Mouse (Mus musculus) lung, embryonic 15.5 days (tissue): Measurements from ENCODE around the gene Mmd. TPM values are rescaled to one million over a fixed set of nuclear protein-coding genes. Genes with fewer than 3 reads are reported as not detected.

Experiments used
- ATAC-seq: fragments of 200-750 bp; cut with Nextera tagmentation; 2 replicates; pipeline ENCODE4 v1.8.0; 2017; ENCODE audit warnings: moderate number of reproducible peaks, borderline replicate concordance; ENCODE audit not compliant: low FRiP score, low TSS enrichment; ENCODE audit errors: extremely low read depth
- H3K27ac ChIP-seq: fragments of 300-500 bp; sonication (generic); 2 replicates; pipeline ENCODE4 v1.5.1; 2015; ENCODE audit warnings: moderate library complexity, mild to moderate bottlenecking, inconsistent platforms
- H3K27me3 ChIP-seq: fragments of 300-500 bp; sonication (generic); 2 replicates; pipeline ENCODE4 v1.6.1; 2015; ENCODE audit warnings: inconsistent platforms
- H3K36me3 ChIP-seq: fragments of 300-500 bp; sonication (generic); 2 replicates; pipeline ENCODE4 v1.6.1; 2015; ENCODE audit warnings: inconsistent platforms
- H3K4me1 ChIP-seq: fragments of 300-500 bp; sonication (generic); 2 replicates; pipeline ENCODE4 v1.6.1; 2015; ENCODE audit warnings: inconsistent platforms
- H3K4me2 ChIP-seq: fragments of 300-500 bp; sonication (generic); 2 replicates; pipeline ENCODE4 v1.6.1; 2015; ENCODE audit warnings: inconsistent platforms, mild to moderate bottlenecking, moderate library complexity
- H3K4me3 ChIP-seq: fragments of 300-500 bp; sonication (generic); 2 replicates; pipeline ENCODE4 v1.5.1; 2015; ENCODE audit warnings: mild to moderate bottlenecking, inconsistent platforms
- H3K9ac ChIP-seq: fragments of 300-500 bp; sonication (generic); 2 replicates; pipeline ENCODE4 v1.6.1; 2015; ENCODE audit warnings: inconsistent platforms
- H3K9me3 ChIP-seq: fragments of 300-500 bp; sonication (generic); 2 replicates; pipeline ENCODE4 v1.6.1; 2016; ENCODE audit warnings: inconsistent platforms
- WGBS: fragments of 180-500 bp; shearing (Covaris S2); methylation state at CpG from one replicate; pipeline ENCODE4 v1.1.7; 2015; 5-methylcytosine and 5-hydroxymethylcytosine counted together
- polyA plus RNA-seq: library from polyadenylated mRNA; unstranded; fragments of >200 nt; fragmentation: Nextera tagmentation; extraction: Ambion mirVana; gene quantifications from 2 replicates; pipeline ENCODE4 v1.2.1, GENCODE M21; 2015

The Mmd gene
- polyA plus RNA-seq, 1 experiment from 2014 or later, result 45.7 TPM

DNA sequence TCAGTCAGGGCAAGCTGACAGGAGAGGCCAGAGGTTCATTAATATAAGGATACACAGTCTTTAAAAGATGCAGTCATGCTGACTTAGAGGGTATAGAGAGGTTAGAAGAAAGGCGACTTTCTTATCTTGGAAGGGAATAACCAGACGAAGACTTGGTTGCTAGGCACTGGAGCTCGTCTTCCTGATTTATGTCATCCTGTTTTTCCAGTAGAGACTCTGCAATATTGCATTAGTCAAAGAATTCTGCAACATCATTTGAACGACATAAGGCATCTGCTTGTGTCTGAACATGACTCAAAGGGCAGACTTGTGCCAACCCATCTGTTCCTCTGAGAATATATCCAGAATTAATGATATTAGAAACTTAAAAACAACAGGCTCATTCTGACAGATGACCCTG lies 16.6 kb upstream of the Mmd start:
- 14% methylated on average over 4 of the region's 4 CpGs for WGBS
- no peaks in the 10 kb centered on the region for H3K9me3 ChIP-seq
- ATAC-seq, result no peak
- peaks cover 24% of the 10 kb centered on the region for H3K4me1 ChIP-seq
- no peak overlapping the region for H3K4me3 ChIP-seq
- H3K4me2 ChIP-seq, result no peak overlapping the region
- no peak overlapping the region for H3K9ac ChIP-seq
- no peaks in the 10 kb centered on the region for H3K36me3 ChIP-seq
- H3K27ac ChIP-seq, result no peak overlapping the region
- H3K27me3 ChIP-seq, result no peaks in the 10 kb centered on the region

- H3K4me1 ChIP-seq, result peaks cover 18% of the 10 kb centered on the region
- WGBS, result 65% methylated on average over 5 of the region's 5 CpGs
- H3K9ac ChIP-seq, result no peak overlapping the region
- no peak overlapping the region for H3K4me2 ChIP-seq
- H3K4me3 ChIP-seq, result no peak overlapping the region
- no peak overlapping the region for H3K27ac ChIP-seq
- ATAC-seq, result no peak
- H3K27me3 ChIP-seq, result no peaks in the 10 kb centered on the region
- H3K9me3 ChIP-seq, result no peaks in the 10 kb centered on the region
- H3K36me3 ChIP-seq, result no peaks in the 10 kb centered on the region
Observed at GRCm38 (mm10) chr11:90235221-90235620, 14.0 kb upstream of the Mmd start.

GRCm38 (mm10) chr11:90237616-90238015 lies 11.6 kb upstream of the Mmd start:
- Histone ChIP-seq H3K4me2 (no peak overlapping the region), H3K9me3 (no peaks in the 10 kb centered on the region), H3K36me3 (no peaks in the 10 kb centered on the region), H3K9ac (no peak overlapping the region), H3K27ac (no peak overlapping the region), H3K27me3 (no peaks in the 10 kb centered on the region), H3K4me3 (no peak overlapping the region), H3K4me1 (no peaks in the 10 kb centered on the region)
- no peak for ATAC-seq
- 67% methylated on average over 5 of the region's 5 CpGs for WGBS

DNA sequence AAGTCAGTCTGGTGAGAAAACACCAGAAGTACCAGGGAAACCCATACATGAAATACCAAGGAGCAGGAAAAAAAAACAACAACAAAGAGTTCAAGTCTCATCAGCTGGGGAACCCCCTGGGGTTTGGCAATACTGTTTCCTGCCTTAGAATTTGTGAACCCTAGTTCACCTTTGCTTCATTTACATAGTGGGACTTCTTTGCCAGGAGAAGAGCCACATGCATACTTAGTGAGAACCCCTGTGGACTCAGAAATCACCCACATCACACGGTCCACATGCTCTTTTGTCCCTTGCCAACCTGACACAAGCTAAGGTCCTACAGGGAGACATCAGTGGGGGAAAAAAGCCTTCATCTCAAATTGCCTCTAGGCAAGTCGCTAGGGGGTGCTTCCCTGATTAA lies 10.6 kb upstream of the Mmd start:
- Histone ChIP-seq H3K27ac (no peak overlapping the region), H3K36me3 (no peaks in the 10 kb centered on the region), H3K4me1 (no peaks in the 10 kb centered on the region), H3K4me2 (no peak overlapping the region), H3K27me3 (no peaks in the 10 kb centered on the region), H3K4me3 (no peak overlapping the region), H3K9me3 (no peaks in the 10 kb centered on the region), H3K9ac (no peak overlapping the region)
- no peak for ATAC-seq
- WGBS, result 26% methylated on average over 2 of the region's 2 CpGs

DNA sequence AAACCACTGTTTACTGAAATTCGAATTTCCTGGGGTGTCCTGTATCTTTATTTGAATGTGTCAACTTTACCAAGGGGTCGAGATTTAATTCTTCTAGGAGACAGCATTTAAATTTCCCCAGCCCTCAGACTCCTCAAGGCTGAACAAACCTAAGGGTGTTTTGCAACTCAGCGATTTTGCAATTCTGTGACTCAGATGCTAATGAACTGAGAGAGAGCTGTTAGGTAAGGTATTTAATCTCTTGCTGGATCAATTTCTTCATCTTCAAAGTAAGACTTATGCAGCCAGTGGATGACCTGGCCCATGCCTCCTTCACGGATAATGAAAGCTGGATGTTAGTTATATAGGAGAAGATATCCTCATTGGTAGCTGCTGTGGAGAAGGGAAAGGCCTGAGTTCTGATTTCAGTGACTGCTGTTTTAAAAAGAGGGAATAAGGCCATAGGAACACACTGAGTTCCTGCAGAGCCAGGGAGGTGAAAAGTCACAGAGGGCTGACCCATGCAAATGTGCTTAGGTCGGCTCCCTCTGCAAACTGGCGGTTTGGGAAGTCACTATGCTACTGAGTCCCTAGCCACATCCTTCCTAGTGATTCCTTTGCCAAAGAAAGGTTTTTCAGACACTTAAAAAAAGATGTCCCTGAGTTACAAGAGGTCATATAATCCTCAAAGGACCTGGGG lies 8.5 kb upstream of the Mmd start:
- 23% methylated on average over 6 of the region's 6 CpGs for WGBS
- no peak overlapping the region for H3K4me3 ChIP-seq
- H3K9me3 ChIP-seq, result no peaks in the 10 kb centered on the region
- H3K9ac ChIP-seq, result no peak overlapping the region
- no peak overlapping the region for H3K27ac ChIP-seq
- no peak for ATAC-seq
- H3K4me1 ChIP-seq, result no peaks in the 10 kb centered on the region
- H3K36me3 ChIP-seq, result no peaks in the 10 kb centered on the region
- no peak overlapping the region for H3K4me2 ChIP-seq
- H3K27me3 ChIP-seq, result no peaks in the 10 kb centered on the region

DNA sequence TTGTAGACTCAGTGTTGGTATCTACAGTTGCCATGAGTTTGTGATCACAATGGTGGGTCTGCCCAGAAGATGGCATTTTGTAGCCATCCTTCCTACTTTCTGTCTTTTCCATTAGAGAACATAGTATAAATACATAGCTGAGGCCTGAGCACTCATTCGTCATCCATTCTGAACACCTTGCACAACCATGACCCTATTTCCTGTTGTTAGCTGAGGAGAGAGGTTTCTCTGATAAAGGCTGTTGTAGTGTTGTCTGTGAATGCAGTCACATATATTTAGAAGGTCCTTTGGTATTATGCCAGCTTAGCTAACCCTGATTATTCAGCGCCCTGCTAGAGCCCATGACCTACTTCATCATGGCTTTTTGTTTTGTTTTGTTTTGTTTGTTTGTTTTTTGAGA lies 7.4 kb upstream of the Mmd start:
- Histone ChIP-seq H3K9ac (no peak overlapping the region), H3K36me3 (no peaks in the 10 kb centered on the region), H3K27ac (no peak overlapping the region), H3K4me3 (no peak overlapping the region), H3K4me2 (no peak overlapping the region), H3K4me1 (no peaks in the 10 kb centered on the region), H3K27me3 (no peaks in the 10 kb centered on the region), H3K9me3 (no peaks in the 10 kb centered on the region)
- WGBS, result 81% methylated on average over 2 of the region's 2 CpGs
- ATAC-seq, result no peak

GRCm38 (mm10) chr11:90243300-90243699 lies 6.0 kb upstream of the Mmd start:
- Histone ChIP-seq H3K9me3 (no peaks in the 10 kb centered on the region), H3K4me3 (no peak overlapping the region), H3K36me3 (no peaks in the 10 kb centered on the region), H3K9ac (no peak overlapping the region), H3K4me1 (peaks cover under 1% of the 10 kb centered on the region; the same call in 1 of the 2 replicates), H3K27me3 (no peaks in the 10 kb centered on the region), H3K27ac (no peak overlapping the region), H3K4me2 (no peak overlapping the region)
- WGBS, result 92% methylated on average over 2 of the region's 2 CpGs
- ATAC-seq, result no peak

DNA sequence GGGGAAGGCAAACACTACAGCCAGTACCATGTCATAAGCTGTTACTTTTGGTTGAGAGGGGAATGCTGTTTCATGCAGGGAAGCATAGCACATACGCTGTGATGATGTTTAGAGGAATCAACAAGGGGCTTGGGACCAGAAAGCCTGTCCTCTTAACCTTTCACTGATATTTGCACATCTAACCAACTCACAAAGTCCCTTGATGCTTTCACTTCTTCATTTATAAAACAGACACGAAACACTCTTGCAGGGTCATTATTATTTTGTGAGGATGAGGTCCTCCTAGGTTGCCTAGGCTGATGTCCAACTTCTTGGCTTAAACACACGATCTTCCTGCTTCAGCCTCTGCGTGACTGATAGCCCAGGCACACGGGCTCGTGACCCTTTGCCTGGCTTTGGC lies 3.6 kb upstream of the Mmd start:
- H3K36me3 ChIP-seq, result no peaks in the 10 kb centered on the region
- peaks cover 7% of the 10 kb centered on the region; the same call in 1 of the 2 replicates for H3K4me1 ChIP-seq
- no peak overlapping the region for H3K4me2 ChIP-seq
- H3K9ac ChIP-seq, result no peak overlapping the region
- no peak overlapping the region for H3K4me3 ChIP-seq
- no peaks in the 10 kb centered on the region for H3K9me3 ChIP-seq
- 65% methylated on average over 6 of the region's 6 CpGs for WGBS
- H3K27me3 ChIP-seq, result no peaks in the 10 kb centered on the region
- ATAC-seq, result no peak
- no peak overlapping the region for H3K27ac ChIP-seq

DNA sequence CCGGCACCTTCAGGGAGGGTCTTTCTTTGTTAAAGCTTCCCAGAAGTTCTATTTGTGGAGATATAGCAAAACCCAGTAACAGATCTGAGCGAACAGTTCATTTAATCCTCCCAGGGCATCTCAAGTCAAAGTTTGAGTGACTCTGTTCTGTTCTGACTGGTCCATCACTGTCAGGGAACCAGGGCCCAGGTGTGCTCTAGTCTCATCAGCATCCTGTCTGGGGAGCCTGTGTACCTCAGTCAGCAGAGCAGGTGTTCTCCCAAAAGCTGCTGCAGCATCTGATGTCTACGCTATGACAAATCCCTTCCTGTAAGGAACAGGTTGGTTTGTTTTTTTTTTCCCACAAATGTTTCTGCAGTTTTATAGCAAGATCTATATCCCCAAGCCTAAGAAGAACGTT lies 2.6 kb upstream of the Mmd start:
- H3K36me3 ChIP-seq, result no peaks in the 10 kb centered on the region
- H3K27me3 ChIP-seq, result no peaks in the 10 kb centered on the region
- 66% methylated on average over 4 of the region's 4 CpGs for WGBS
- ATAC-seq, result no peak
- no peak overlapping the region for H3K4me3 ChIP-seq
- H3K9ac ChIP-seq, result no peak overlapping the region
- no peak overlapping the region for H3K4me2 ChIP-seq
- H3K27ac ChIP-seq, result no peak overlapping the region
- H3K4me1 ChIP-seq, result peaks cover 17% of the 10 kb centered on the region
- H3K9me3 ChIP-seq, result no peaks in the 10 kb centered on the region

GRCm38 (mm10) chr11:90247793-90248192 lies 1.5 kb upstream of the Mmd start:
- Histone ChIP-seq H3K9ac (no peak overlapping the region), H3K27ac (no peak overlapping the region), H3K9me3 (no peaks in the 10 kb centered on the region), H3K27me3 (no peaks in the 10 kb centered on the region), H3K4me2 (no peak overlapping the region), H3K4me3 (no peak overlapping the region), H3K4me1 (peaks cover 28% of the 10 kb centered on the region), H3K36me3 (no peaks in the 10 kb centered on the region)
- ATAC-seq, result no peak
- 56% methylated on average over 4 of the region's 4 CpGs for WGBS

- Histone ChIP-seq H3K4me2 (peak overlapping the region; percentile 64), H3K27me3 (no peaks in the 10 kb centered on the region), H3K4me1 (peaks cover 33% of the 10 kb centered on the region), H3K4me3 (peak overlapping the region; percentile 92), H3K27ac (peak overlapping the region; percentile 83), H3K9ac (peak overlapping the region; percentile 93), H3K36me3 (no peaks in the 10 kb centered on the region), H3K9me3 (no peaks in the 10 kb centered on the region)
- ATAC-seq, result no peak
- 0% methylated on average over 22 of the region's 22 CpGs for WGBS
Observed at GRCm38 (mm10) chr11:90249701-90250141, 465 bp downstream of the Mmd start.

DNA sequence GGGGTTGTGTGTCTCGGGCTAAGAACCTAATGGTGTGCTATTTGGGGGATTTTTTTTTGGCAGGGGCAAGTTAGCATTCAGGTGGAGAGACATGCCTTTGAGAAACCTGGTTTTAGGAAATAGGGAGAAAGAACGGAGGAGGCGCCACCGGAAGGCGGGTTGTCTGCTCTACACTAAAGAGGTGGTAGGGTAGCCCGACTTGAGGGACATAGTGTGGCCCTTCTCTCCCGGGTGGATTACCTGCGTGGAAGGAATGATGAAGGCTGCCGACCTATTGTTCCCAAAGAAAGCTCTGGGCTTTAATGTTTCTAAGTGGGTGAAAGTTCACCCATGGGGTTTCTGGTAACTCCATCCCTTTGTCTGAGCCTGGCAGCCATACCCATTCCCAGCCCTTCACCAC lies 933 bp downstream of the Mmd start:
- Histone ChIP-seq H3K36me3 (no peaks in the 10 kb centered on the region), H3K27ac (peak overlapping the region; percentile 83; the same call in 1 of the 2 replicates), H3K4me2 (peak overlapping the region; percentile 64), H3K27me3 (no peaks in the 10 kb centered on the region), H3K4me1 (peaks cover 33% of the 10 kb centered on the region), H3K4me3 (peak overlapping the region; percentile 92), H3K9me3 (no peaks in the 10 kb centered on the region), H3K9ac (peak overlapping the region; percentile 93)
- no peak for ATAC-seq
- 1% methylated on average over 9 of the region's 9 CpGs for WGBS

DNA sequence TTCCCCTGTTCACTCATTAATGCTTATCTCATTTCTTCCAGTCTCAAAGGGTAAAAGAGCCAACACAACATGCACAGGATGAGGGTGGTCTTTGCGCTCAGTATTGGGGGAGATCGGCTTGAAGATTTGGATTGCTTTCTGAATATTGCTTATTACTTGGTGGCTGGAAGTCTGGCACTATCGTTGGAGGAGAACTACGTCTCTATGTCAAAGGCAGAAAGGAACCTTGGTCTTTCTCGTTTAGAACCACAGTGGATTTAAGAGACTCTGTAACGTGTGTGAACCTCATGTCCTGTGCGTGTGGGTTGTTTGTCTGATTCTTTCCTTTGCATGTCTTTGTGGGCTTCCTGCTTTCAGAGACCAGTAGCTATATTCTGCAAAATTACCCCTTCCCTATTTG lies 1.5 kb downstream of the Mmd start:
- no peak overlapping the region for H3K27ac ChIP-seq
- H3K9ac ChIP-seq, result peak overlapping the region; percentile 93; the same call in 1 of the 2 replicates
- H3K4me3 ChIP-seq, result peak overlapping the region; percentile 92
- H3K27me3 ChIP-seq, result no peaks in the 10 kb centered on the region
- H3K36me3 ChIP-seq, result no peaks in the 10 kb centered on the region
- no peaks in the 10 kb centered on the region for H3K9me3 ChIP-seq
- ATAC-seq, result no peak
- peaks cover 37% of the 10 kb centered on the region for H3K4me1 ChIP-seq
- H3K4me2 ChIP-seq, result peak overlapping the region; percentile 64
- WGBS, result 35% methylated on average over 7 of the region's 7 CpGs
